Mouse (Mus musculus) thymus, postnatal 10 days (tissue): ENCODE data around the gene Dtwd1.
"Not testable (repeated sequence)": the region's sequence is repeated elsewhere in the genome, so short reads cannot be mapped to it uniquely, and the experiment has no call there.

ENCODE experiments used
- DNase-seq, 2 experiments: peaks; one replicate each; pipeline ENCODE4 v3.0.0; 2021; ENCODE audit warnings: low spot score in 2 of 2

Gene Dtwd1

DNA sequence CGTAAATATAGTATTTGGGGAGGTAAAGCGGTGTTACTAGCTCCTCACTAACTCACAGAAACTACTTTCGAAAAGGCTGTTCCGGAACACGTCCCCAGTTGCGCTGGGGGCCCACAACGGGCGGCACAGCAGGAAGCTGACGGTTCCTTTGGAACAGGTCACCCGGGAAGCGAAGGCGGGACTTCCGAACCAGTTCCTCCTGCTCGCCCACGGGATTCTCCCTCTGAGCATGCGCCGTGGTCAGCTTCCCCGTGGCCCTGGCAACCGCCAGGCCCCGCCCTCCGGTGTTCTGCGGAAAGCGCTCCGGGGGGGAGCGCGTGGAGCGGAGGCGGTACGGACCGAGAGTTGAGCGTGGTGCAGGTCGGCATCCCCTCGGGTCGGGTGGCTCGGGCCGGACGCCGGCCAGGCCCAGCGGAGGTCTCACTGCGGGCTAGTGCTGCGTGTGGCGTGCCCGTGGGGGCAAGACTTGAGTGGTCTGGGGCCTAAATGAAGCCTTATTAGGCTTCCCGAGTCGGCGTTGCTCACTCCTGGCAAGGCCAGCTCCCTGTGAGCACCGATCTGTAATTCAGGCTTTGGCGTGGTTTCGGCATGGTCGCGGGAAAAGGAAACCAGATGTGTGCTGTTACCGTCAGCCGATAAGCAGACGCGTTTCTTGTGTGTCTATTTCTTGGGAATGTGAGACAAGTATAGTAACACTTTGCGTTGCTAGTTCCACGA, at the start of gene Dtwd1, which contains the start of gene Fam227b:
TSS of gene Dtwd1 (plus strand) at position 287 of the 717 bp plus-strand sequence.
TSS of gene Fam227b (minus strand) at position 150 of the 717 bp plus-strand sequence.
- peak; percentile 97 to 98 for DNase-seq

DNA sequence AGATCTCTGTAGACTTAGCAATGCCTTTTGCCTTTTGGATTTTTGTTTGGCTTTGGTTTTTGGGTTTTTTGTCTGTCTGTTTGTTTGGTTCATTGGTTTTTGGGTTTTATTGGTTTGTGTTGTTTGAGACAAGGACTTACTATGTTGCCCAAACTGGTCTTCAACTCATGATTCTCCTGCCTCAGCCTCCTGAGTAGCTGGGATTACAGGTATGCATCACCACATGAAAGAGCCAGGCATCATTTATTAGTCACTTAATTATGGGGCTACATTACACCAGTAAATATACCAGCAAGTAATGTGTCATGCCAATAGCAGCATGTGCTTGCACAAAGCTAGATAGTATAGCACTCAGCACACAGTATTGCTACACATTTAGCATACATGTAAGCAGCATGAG, 4.2 kb upstream of the Dtwd1 start:
- no peak for DNase-seq

GRCm38 (mm10) chr2:126165277-126166018, 13.5 kb downstream of the Dtwd1 start:
- DNase-seq = no peak

DNA sequence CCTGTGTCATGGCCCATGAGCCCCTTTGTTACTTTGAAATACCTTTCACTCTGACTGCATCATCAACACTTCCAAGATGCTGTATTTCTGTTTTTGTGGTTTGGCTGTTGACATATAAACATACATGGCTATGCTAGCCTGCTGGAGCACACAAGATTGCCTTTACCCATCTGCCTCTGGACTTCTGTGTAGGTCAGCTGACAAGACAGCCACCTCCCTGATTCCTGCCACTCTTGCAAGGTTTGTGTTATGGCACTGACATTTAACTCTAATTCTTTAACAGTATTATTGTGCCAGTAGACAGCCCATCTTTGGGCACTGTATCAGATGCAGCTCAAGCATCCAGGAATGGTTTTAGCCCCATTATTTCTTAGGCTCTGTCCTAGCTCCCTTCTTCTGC, 14.4 kb downstream of the Dtwd1 start:
- DNase-seq = no peak

DNA sequence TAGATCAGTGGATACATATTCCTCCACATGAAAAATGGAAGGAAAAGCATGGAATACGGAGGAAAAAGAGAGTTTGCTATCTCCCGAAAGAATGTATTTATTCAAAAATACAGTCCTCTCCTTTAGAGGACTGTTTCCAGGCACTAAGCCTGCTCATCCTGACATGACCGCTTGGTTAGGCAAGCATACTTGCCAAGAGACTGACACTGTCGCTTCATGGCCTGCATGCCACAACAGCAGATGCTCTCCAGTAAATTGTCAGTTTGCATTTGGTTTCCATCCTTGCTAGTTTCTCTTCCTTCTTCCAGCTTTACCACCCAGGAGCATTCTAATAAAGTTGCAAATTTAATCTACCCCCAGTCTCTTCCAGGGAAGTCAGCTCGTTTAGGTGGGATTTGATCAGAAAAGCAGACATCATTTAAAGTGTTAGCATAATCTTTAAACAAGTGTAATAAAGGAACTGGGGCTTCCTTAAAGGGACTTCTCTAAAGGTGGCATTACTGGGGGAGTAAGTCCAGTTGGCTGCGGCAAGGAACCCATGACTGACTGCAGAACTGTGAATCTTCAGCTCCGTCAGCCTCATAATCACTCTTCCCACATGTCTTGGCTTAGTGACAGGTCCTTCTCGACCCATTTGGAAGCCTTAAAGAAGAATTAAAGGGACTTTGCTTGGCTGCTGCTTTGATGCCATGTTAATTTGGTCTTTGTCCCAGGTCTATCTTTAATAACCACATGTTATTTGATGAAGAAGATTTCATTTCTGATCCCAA, 15.1 kb downstream of the Dtwd1 start:
- DNase-seq = no peak

- no peak for DNase-seq
These were observed 19.5 kb downstream of the Dtwd1 start for GRCm38 (mm10) chr2:126171427-126171826.

DNA sequence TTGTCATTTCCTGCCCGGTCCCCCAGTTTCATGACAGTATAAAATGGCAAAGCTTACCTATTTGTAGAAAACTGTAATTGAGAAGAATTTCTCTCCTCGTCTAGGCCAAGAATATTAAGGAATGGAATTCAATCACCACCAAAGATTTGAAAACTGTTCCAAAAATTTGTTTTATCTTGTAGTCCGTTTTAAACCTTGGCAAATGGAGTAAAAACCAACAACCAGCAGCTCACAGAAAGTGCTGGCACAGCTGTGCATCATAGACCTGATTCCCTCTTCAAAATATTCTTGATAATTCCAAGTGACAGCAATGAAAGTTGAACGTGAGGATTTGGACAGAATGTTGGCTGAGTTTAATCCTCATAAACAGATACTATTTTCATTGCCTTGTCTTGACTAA, 39.4 kb downstream of the Dtwd1 start:
- no peak for DNase-seq

DNA sequence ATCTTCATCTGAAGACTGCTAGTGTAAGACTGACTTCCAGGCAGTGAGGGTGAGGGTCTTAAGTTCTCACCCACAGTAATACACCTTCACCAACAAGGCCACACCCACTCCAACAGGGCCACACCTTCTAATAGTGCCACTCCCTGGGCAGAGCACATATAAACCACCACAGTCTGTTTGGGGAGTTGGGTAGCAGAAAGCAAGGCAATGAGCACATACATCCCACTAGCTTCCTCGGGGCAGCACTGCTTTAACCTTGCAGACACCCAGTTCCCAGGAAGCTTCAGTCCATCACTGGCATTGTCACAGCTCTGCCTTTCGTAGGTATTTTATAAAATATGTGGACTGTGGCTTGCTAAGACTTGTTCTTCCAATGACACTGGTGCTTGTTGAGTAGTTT, 40.2 kb downstream of the Dtwd1 start:
- no peak for DNase-seq

- no peak for DNase-seq
These were observed 43.9 kb downstream of the Dtwd1 start for GRCm38 (mm10) chr2:126195631-126196356.

DNA sequence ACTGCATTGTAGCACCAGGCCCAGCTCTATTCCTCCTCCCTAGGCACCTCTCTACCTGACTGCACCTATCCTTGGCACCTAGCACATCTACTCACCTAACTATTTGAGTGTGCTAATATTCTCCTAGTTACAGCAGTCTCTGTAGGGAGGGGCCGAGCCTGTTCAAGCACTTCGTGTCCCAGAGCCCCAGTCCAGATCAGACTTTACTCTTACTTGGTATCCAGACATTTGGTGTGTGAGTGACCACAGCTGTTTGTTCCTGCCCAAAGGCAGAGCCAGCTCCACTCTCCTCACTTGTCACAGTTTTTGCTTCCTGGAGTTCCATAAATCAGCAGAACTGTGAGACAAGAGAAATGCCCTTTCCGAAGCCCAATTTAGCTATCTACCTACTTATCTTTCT, 47.0 kb downstream of the Dtwd1 start:
- no peak for DNase-seq

DNA sequence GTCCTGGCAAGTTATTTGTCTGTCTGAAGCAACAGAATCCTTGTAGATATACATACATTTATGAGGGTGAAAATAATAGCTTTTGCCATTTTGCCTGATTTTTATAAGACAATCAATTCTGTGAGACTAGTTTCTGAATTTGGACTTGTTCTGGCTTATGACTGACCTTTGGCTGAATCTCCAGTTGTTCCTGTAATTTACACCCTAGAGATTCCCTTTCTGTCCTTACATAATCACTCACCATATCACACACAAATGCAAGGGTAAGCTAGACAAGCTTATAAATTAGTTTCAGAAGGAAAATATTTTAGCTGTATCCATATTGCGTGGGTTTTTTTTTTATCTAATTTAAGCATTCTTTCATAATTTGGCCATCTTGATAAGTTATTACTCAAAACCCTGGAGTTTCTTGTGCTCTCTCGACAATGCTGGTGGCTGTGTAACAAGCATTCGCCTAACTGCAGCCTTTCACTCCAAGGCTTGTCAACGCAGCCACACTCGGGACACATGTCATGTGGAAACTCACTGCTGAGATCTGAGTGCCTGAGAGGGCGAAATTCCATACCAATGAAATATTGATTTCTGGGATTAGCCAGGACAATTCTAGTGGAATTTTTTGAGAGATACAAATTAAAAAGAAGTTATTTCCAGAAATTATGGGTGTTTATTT, 59.2 kb downstream of the Dtwd1 start:
- DNase-seq = no peak

GRCm38 (mm10) chr2:126214800-126215199, 62.9 kb downstream of the Dtwd1 start, which contains the start of gene Gm17555:
Gene Gm17555 (plus strand): TSS chr2:126215100.
- DNase-seq = not testable (repeated sequence)
